Mouse (Mus musculus) liver, embryonic 16.5 days (tissue): ENCODE results near the gene B230217C12Rik. TPM values are rescaled to one million over a fixed set of nuclear protein-coding genes. Genes with fewer than 3 reads are reported as not detected.

Experiments used
- ATAC-seq: fragments of 200-750 bp; cut with Nextera tagmentation; 2 replicates; pipeline ENCODE4 v1.8.0; 2017; ENCODE audit warnings: low read depth, mild to moderate bottlenecking, moderate number of reproducible peaks, moderate library complexity
- H3K27ac ChIP-seq: fragments of 300-500 bp; sonication (generic); 2 replicates; pipeline ENCODE4 v1.5.1; 2014; ENCODE audit warnings: mild to moderate bottlenecking, low read length
- H3K27me3 ChIP-seq: fragments of 300-500 bp; sonication (generic); 2 replicates; pipeline ENCODE4 v1.6.1; 2014; ENCODE audit warnings: low read depth, low read length, mixed read lengths; ENCODE audit not compliant: control insufficient read depth, insufficient read depth
- H3K36me3 ChIP-seq: fragments of 300-500 bp; sonication (generic); 2 replicates; pipeline ENCODE4 v1.6.1; 2014; ENCODE audit warnings: mild to moderate bottlenecking; ENCODE audit not compliant: control insufficient read depth, insufficient read depth
- H3K4me1 ChIP-seq: fragments of 300-500 bp; sonication (generic); 2 replicates; pipeline ENCODE4 v1.6.1; 2014; ENCODE audit warnings: low read depth, low read length, mixed read lengths; ENCODE audit not compliant: control insufficient read depth
- H3K4me2 ChIP-seq: fragments of 300-500 bp; sonication (generic); 2 replicates; pipeline ENCODE4 v1.6.1; 2014; ENCODE audit warnings: low read depth, low read length, mixed read lengths
- H3K4me3 ChIP-seq: fragments of 300-500 bp; sonication (generic); 2 replicates; pipeline ENCODE4 v1.5.1; 2014; ENCODE audit warnings: low read depth, mild to moderate bottlenecking, low read length
- H3K9ac ChIP-seq: fragments of 300-500 bp; sonication (generic); 2 replicates; pipeline ENCODE4 v1.6.1; 2014; ENCODE audit warnings: low read depth, low read length
- H3K9me3 ChIP-seq: fragments of 300-500 bp; sonication (generic); replicated peaks from 2 replicates; pipeline ENCODE4 v1.6.1; 2016; ENCODE audit warnings: low read length; ENCODE audit not compliant: control insufficient read depth
- WGBS: fragments of 180-500 bp; shearing (Covaris S2); extraction: QIAGEN DNeasy Blood & Tissue Kit; methylation state at CpG from one replicate; pipeline ENCODE4 v1.1.7; 2014; ENCODE audit not compliant: insufficient replicate concordance; 5-methylcytosine and 5-hydroxymethylcytosine counted together
- polyA plus RNA-seq: library from polyadenylated mRNA; unstranded; fragments of >200 nt; fragmentation: Nextera tagmentation; extraction: Ambion mirVana; gene quantifications from 2 replicates; pipeline ENCODE4 v1.2.1, GENCODE M21; 2015

B230217C12Rik gene
- polyA plus RNA-seq, 1 experiment from 2014 or later, result 0.19 TPM

DNA sequence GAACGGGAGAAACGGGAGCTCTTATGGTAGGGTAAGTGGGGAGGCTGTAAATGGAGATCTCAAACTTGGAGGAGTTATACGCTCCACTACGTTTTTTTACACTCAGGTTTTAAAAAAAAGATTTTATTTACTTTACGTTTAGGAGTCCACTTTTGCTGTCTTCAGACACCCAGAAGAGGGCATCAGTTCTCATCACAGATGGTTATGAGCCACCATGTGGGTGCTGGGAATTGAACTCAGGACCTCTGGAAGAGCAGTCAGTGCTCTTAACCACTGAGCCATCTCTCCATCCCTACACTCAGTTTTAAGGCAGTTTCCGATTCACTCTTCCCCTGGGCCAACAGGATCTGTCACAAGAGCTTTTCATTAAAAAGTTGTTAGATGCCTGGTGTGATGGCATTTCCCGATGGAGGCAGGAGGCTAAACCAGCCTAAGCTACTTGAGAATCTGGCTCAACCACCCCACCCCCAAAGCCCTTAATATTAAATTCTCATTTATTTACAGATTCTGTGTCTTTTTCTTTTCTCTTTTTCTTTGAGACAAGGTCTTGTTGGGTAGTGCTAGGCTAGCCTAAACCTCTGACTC, 44.1 kb downstream of the B230217C12Rik start:
- H3K4me2 ChIP-seq, result peak overlapping the region; percentile 74
- H3K27ac ChIP-seq, result peak overlapping the region; percentile 72
- H3K4me1 ChIP-seq, result peaks cover 5% of the 10 kb centered on the region
- no peaks in the 10 kb centered on the region for H3K36me3 ChIP-seq
- H3K4me3 ChIP-seq, result peak overlapping the region; percentile 71
- H3K9me3 ChIP-seq, result no peaks in the 10 kb centered on the region; the same call in 1 of the 2 replicates
- WGBS, result 28% methylated on average over 7 of the region's 7 CpGs
- no peak for ATAC-seq
- no peaks in the 10 kb centered on the region for H3K27me3 ChIP-seq
- H3K9ac ChIP-seq, result peak overlapping the region; percentile 47

DNA sequence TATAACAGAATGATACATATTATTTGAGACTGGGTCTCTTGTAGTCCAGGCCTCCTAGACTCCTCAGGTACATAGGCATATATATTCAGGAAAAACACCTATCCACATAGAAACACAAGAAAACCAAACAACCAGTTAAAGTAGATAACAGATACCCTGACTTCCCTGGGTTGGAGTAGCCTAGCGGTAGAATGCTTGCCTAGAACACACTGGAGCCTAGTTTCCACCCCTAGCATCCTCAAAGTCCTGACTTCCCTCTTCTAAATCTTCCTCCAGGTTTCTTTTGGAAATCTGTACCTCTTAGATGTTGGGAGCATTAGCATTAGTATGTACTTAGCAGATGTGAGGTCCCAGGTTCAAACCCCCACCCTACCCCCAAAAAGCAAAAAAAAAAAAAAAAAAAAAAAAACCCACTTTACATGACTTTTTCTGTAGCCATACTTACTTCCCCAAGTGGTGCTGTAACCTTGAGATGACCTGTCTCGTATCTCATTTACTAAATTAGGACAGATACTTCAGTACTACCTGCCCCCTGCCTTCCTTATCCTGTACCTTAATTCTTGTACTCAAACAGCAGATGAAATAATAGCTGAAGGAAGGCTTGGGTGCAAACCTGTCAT, 44.8 kb downstream of the B230217C12Rik start:
- no peak overlapping the region for H3K4me3 ChIP-seq
- no peak for ATAC-seq
- H3K27ac ChIP-seq, result no peak overlapping the region
- H3K9ac ChIP-seq, result no peak overlapping the region
- no peak overlapping the region for H3K4me2 ChIP-seq
- peaks cover 5% of the 10 kb centered on the region for H3K4me1 ChIP-seq
- H3K27me3 ChIP-seq, result no peaks in the 10 kb centered on the region
- no peaks in the 10 kb centered on the region for H3K36me3 ChIP-seq
- H3K9me3 ChIP-seq, result no peaks in the 10 kb centered on the region; the same call in 1 of the 2 replicates
- 79% methylated on average over 2 of the region's 2 CpGs for WGBS

DNA sequence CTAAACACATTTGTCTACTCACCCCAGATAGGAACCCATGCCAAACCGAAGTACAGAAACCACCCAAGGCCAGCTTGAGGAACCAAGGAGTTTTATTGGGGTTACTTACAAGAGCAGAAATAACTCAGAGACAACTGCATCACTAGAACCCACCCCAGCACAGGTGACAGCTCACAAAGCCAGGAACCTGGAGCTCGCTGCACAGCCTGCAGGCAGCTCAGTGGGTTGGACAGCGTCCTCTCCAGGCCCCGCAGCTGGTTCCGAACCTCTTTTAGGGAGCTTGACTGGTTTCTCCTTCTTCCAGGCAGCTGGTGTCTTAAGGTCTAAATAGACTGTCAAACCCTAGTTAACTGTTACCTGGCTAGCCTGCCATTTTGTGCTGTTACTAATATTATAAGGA, 51.2 kb downstream of the B230217C12Rik start:
- no peak overlapping the region for H3K4me3 ChIP-seq
- WGBS, result 67% methylated on average over 5 of the region's 5 CpGs

More for the DNA sequence above, 51.2 kb downstream of the B230217C12Rik start:
- H3K27ac ChIP-seq, result no peak overlapping the region
- H3K4me1 ChIP-seq, result no peaks in the 10 kb centered on the region
- no peak overlapping the region for H3K4me2 ChIP-seq
- no peaks in the 10 kb centered on the region; the same call in 1 of the 2 replicates for H3K9me3 ChIP-seq
- no peaks in the 10 kb centered on the region for H3K36me3 ChIP-seq
- no peaks in the 10 kb centered on the region for H3K27me3 ChIP-seq
- H3K9ac ChIP-seq, result no peak overlapping the region
- no peak for ATAC-seq

Other genes with a start within 250 kb of the B230217C12Rik start
- 0.11 and 0.24 TPM in 2 replicates for gene Epop, start 211.1 kb upstream of the B230217C12Rik start, polyA plus RNA-seq
- gene Mllt6, start 177.4 kb upstream of the B230217C12Rik start, polyA plus RNA-seq, result 0.16 and 0.21 TPM in 2 replicates
- gene Cisd3, start 155.0 kb upstream of the B230217C12Rik start, polyA plus RNA-seq, result 16.5 and 19.8 TPM in 2 replicates
- gene Pcgf2, start 140.3 kb upstream of the B230217C12Rik start, polyA plus RNA-seq, result 1.6 and 2.1 TPM in 2 replicates
- gene Psmb3, start 137.4 kb upstream of the B230217C12Rik start, polyA plus RNA-seq, result 200 and 219 TPM in 2 replicates
- gene Pip4k2b, start 96.1 kb upstream of the B230217C12Rik start, polyA plus RNA-seq, result 0.35 and 0.65 TPM in 2 replicates
- 5.4 and 6.0 TPM in 2 replicates for gene Cwc25, start 74.2 kb upstream of the B230217C12Rik start, polyA plus RNA-seq
- not detected in 2 replicates for gene 1700001P01Rik, start 64.9 kb upstream of the B230217C12Rik start, polyA plus RNA-seq
- 232 and 261 TPM in 2 replicates for gene Rpl23, start 58.3 kb upstream of the B230217C12Rik start, polyA plus RNA-seq
- gene Lasp1, start 41.8 kb upstream of the B230217C12Rik start, polyA plus RNA-seq, result 32.3 and 38.3 TPM in 2 replicates
- gene Fbxo47, start 43.4 kb downstream of the B230217C12Rik start, polyA plus RNA-seq, result 0.39 TPM in 2 replicates
- 0.65 and 1.2 TPM in 2 replicates for gene Plxdc1, start 145.7 kb downstream of the B230217C12Rik start, polyA plus RNA-seq
- gene Arl5c, start 155.4 kb downstream of the B230217C12Rik start, polyA plus RNA-seq, result 7.4 and 8.3 TPM in 2 replicates
- 0.81 and 1.2 TPM in 2 replicates for gene Cacnb1, start 182.3 kb downstream of the B230217C12Rik start, polyA plus RNA-seq
- gene Rpl19, start 185.9 kb downstream of the B230217C12Rik start, polyA plus RNA-seq, result 478 and 526 TPM in 2 replicates
- 0.05 TPM in 1 of 2 replicates, not detected in the other for gene Stac2, start 212.7 kb downstream of the B230217C12Rik start, polyA plus RNA-seq